Mouse (Mus musculus) embryo, embryonic 9.5 days (tissue): ENCODE measurements around the gene Ahdc1.

Experiments
- DNase-seq: peaks from one replicate; pipeline ENCODE4 v3.0.0-alpha.2; 2017; ENCODE audit errors: extremely low spot score

Ahdc1 gene

DNA sequence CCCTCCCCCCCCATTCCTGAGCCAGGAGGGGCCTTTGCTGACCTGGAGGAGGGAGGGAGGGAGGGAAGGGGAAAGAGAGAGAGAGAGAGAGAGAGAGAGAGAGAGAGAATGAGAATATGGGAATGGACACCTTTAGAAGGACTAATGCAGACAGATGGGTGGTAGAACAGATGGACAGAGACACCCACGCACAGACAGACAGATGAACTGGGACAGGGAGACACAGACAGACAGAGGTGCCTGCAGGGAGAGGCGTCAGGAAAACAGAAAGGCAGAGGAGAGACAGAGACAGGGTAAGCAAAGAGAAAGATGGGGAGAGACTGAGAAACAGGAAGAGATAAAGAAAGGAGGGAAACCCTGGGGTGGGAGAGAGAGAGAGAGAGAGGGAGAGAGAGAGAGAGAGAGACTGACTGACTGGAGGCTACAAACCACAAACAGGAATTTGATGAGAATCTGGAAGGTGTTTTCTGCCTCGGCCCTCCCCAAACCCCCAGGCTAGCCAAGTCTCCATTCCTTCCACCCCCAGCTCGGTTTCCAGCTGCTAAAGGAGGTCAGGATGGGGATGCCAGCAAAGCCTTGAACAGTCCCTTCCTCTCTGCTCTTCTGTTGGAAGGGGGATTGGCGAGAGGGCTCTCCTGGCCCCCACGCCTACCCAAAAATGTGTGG is 6.7 kb downstream of the Ahdc1 start:
- DNase-seq = no peak

DNA sequence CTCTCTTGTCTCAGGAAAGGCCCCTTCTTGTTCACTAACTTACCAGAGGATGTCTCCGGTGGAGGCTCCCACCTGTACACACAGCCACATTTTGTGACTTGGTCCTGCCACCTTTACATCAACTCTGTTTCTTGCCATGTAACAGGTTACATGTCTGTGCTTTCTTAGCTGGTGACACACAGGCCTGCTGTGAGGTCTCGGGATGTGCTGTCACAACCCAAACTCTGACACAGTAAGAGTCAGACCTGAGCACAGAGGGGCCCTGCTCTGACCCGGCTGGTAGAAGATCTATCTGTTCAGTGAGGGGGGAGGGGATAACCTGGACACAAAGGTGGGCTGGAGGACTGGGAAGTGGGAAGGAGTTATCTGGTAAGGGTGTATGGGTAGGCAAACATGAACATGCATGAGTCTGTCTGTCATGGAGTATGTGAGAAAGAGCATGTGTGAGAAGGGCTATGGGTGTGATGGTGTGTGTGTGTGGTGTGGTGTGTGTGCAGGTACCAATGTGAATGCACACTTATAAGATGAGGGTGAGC is 7.3 kb downstream of the Ahdc1 start:
- no peak for DNase-seq

DNA sequence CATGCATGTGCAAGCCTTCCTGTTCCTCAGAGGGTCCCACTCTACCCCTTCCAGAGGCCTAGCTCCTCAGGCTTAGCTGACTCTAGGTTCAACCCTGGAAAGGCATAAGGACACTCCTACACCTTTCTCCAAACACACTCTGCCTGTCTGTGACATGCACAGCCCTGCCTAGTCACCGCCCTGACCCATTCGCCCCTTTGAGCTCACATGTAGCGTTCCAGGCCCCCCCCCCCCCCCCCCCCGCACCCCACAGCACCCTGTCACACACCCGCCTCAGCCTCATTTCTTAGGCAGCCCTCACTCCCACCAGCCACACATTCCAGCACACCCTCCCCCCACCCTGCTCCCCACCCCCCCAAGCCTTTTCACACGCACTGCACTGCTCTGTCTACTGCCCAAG is 9.7 kb downstream of the Ahdc1 start:
- DNase-seq = no peak

DNA sequence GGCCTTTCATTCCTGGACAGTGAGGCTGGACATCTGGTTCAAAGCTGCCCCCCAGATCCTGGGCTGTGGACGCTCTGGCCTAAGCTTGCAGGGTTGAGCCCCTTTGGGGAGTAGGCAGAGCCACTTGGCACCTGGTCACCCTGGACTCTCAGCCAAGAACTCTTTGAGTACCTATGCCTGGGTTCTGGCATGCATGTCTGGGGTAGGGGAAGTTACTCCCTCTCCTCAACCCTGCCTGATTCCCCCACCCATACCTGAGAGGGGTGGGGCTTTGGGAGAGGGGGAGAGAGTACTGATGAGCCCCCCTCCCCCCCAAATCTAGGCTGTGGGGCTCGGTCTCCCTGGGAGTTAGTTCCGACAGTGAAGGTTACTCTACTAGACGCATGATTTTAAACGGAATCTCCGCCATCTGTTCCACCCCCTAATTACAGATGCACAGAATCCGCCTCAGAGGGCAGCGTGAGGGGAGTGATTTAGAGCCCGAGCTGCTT is 10.2 kb downstream of the Ahdc1 start:
- no peak for DNase-seq

DNA sequence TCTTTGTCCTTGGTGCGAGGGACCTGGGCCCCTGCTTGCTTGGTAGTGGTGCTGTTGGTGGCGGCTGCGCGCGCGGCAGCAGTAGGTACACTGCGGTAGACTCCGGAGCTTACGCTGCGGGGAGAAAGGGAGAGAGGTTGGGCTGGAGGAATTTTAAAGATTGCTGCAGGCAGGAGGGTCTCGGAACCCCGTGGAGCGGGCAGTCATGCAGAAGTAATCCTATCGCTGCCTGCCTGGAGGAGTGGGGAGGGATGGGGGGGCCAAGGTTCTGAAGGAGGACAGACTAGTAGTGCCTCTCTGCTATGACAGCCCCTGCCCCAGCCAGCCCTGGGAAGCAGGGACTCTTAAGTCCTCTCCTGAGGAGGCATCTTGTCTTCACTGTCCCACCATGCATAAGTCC is 11.2 kb downstream of the Ahdc1 start:
- DNase-seq = no peak

DNA sequence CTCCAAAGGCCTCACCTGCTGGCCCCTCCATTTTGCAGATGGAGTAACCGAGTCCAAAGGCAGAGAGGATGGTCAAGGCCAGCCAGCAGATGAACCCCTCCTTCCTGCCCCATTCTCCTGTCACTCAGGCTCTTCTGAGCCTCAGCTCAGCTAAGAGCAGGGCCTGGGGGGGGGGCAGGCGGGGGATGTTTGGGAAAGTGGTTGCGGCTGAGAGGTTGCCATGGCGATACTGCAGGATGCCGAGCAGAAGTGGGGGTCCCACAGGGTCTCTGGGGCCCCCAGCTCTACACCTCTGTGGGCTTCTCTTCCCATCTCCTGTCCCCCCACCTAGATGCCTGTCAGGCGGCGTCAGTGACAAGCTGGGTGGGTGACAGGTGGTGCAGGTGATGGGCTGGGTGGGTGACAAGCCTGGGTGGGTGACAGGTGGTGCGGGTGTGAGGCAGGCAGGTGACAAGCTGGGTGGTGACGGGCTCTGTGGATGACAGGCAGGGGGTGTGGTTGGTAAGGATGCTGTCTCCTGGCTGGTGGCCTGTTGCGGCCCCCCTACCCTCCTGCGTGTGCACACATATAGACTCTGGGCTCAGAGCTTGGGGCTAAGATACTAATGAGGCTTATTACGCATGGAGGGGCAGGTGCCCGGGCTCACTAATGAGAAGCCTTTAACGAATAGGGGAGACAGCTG is 12.0 kb downstream of the Ahdc1 start:
- no peak for DNase-seq

DNA sequence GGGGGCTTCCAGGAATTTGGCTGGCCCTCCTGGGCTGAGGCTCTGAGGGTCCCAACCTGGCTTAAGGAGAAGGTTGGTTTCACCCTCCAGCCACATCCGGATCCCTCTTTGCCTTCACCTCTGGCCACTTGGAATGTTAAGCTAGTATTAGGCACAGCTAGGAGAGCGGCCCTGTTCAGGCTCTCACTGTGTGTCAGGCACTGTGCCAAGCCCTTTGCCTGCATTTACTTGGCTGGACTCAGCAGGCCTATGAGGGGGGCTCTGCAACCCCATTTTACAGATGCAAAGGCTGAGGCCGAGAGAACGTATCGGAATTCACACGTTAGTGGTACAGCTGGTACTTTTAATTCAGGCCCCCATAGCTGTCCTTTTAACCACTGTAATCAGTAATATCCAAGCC is 12.6 kb downstream of the Ahdc1 start:
- no peak for DNase-seq

DNA sequence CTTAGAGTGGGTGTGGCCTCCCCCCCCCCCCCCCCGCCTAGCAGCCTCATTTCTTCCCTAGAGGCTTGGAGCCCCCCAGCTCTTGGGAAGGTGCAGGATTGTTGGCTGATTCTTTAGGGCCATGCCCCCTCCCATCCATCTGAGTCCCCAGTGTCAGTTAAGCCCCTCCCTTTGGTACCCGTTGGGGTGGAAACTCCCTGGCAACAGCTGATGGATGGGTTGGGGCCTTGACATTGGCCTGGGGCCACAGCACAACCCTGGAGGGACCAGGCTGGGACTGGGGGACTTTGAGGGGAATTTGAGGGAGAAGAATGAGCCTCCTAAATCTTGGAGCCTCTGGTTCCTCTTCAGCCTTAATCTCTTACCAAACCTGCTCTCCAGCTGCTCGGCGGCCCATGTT is 13.3 kb downstream of the Ahdc1 start:
- no peak for DNase-seq

DNA sequence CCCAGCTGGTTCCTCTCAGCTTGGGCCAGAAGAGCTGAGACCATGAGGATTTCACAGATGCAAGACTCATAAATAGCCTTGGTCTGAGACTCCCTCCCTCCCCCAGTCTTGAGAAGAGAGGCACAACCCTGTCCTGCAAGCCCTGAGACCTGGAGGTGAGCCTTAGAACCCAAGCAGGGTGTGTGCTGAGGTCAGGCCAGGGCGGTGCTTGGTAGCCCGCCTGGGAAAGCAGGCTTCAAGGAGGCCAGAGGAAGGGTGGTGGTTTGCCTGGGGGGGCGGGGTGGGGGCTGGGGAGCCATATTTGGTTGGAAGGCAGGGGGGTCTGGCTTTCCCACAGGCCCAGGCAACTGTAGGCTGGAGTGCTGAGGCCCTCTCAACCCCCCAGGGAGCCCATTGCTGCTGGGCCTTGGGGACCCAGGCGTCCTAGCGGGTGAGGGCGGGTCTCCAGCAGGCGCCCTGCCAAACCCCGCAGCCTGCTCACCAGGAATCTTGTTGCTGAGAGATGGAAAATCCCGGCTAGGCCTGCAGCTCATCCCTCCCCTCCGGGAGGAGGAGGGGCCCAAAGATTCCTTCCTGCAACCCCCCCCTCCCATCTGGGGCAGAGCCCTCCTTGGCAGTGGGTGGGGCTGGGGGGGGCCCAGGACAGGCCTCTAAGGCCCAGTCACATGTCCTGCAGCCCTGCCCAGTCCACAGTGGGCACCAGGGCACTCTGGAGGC is 14.1 kb downstream of the Ahdc1 start:
- no peak for DNase-seq

DNA sequence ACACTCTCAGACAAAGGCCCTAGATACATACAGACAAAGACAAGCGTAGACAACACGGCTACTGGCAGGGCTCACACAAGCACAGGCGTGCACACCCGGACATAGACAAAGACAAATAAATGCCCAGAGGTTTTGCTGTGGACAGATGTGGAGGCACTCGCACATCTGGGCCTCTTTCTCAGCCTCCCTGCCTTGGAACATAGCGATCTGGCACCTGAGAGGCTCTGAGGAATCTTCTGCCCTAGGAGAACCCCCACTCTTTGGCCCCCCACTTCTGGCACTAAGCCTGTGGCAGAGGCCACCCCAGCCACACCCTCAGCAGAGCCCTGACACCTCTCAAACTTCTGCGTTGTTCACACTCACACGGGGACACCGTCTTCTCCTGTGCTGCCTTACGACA is 15.2 kb downstream of the Ahdc1 start:
- DNase-seq = no peak

DNA sequence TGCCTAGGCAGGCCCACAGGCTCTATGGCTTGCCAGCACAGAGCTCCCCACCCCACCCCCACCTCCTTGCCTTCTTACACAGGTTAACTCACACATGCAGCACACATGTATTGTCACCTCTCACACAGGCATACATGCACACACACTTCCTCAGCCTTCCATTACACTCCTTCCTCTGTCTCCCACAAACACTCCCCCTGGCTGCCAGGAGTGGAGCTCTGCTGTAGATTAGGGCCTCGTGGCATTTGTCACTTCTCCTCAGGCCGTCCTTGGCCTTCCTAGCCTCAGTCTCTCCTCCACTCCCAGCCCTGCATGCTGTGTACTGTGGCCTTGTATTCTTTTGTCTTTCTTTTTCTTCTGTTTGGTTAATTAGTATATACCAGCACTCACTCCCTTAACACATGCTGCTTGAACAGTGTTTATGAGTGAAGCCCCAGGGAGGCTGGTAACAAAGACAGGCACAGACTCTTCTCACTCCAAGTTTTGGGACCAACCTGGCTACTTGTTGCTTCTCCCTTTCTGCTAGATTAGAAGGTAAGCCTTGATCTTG is 15.8 kb downstream of the Ahdc1 start:
- no peak for DNase-seq

DNA sequence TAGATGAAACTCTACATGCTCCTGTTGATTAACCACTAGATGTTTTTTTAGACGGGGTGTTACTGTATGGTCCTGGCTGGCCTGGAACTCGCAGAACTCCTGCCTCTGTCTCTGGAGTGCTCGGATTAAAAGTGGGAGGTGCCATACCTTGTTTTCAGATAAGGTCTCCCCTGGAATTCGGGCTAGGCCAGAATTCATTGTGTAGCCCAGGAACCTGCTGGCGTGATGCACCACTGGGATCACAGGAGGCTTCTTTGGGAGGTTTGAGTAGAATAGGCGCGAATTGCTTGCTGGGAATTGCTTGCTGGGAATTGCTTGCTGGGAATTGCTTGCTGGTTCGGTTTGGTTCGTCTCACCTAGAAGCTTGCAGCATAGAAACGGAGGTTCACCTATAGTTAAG is 16.7 kb downstream of the Ahdc1 start:
- no peak for DNase-seq

DNA sequence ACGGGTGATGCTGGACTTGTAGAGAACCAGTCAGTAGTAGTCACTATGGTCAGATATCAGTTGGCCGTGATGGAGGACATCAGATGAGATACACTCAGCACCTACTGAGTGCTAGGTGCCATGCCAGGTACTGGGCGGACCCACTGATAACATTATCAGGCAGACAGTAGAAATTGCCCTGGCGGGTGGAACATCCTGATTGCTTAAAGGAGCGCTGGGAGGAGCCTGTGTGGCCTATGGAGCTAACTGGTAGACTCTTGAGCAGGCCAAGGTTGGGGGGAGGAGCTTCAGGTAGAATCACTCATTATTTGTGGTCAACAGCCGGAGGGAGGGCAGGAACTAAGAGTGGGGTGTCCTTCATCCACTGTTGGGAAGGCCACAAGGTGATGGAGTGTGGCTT is 17.1 kb downstream of the Ahdc1 start:
- no peak for DNase-seq

DNA sequence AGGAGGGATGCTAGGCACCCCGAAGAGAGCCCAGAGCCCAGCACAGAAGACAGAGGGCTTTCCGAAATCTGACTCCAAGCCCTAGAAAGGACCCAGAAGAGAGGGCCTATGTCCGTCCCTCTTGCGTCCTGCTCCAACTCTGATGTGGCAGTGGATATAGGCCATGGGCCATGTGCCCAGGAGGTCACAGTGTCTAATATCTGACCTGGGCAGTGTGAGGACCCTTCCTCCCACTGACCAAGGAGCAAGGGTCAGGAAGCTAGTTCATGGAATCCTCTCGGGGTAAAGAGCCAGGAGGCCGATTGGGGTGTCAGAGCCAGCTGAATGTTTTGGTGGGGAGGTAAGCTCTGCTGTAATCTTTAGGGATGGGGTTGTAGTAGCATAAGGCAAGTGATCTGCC is 17.8 kb downstream of the Ahdc1 start:
- no peak for DNase-seq

DNA sequence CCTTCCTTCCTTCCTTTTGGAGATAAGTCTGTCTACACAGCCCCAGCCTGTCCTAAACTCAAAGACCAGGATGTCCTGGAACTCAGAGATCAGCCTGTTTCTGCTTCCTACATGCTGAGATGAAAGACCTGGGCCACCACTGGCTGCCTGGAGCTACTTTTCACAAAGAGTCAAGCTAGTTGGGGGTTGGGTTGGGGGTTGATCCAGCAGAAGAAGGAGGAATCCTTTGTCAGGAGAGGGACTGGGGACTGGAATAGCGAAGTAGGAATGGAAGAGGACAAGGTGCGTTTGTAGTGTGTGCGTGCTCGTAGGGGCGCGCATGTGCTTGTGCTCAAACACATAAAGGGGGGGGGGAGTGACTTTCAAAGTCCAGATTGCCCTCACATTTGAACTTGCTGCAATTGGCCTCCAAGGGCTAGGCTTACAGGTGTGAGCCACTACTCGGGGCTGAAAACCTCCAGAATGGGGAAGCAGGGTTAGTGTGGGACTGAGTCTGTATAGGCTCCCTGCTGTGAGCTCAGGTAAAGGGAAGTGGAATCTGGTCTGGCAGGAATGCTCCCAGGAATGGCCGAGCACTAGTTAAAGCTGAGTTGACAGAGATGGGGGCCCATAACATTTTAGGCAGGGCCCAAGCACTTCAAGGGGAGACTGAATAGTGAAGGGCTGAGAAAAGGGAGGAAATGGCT is 21.5 kb downstream of the Ahdc1 start:
- DNase-seq = no peak

DNA sequence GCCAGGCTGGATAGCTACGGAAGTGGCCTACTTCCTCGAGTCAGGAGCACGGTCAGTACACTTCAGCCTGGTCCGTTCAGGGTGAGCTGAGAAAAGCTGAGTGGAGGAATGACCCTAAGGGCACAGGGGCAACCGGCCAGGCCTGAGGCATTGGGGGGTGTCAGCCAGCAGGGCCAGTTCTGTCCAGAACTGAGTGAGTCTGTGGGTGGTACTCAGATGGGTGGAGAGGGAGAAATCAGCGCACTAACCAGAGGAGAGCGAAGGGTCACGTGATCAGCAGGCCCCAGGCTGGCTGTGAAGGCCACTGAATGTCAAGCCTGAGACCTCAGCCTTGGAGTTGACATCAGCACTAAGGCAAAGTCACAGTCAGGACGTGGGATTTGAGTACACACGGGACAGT is 23.4 kb downstream of the Ahdc1 start:
- DNase-seq = no peak

DNA sequence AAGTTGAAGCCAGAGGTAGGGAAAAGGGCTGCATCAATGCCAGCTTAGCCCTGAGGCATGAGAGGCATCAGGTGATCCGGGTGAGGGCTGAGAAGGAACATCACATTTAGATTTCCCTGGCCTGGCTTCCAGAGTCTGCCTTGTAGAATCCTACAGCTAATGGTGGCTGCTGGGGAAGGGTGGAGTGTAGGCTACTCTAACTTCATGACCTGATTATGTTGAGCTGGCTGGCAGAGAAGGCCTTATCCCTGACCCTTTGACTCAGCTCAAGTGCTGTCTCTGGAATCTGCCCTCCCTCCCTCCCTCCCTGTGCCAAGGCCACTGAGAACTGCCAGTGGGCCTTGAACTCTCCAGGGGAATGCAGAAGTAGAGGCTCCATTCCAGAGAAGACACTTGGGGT is 24.4 kb downstream of the Ahdc1 start:
- DNase-seq = no peak

DNA sequence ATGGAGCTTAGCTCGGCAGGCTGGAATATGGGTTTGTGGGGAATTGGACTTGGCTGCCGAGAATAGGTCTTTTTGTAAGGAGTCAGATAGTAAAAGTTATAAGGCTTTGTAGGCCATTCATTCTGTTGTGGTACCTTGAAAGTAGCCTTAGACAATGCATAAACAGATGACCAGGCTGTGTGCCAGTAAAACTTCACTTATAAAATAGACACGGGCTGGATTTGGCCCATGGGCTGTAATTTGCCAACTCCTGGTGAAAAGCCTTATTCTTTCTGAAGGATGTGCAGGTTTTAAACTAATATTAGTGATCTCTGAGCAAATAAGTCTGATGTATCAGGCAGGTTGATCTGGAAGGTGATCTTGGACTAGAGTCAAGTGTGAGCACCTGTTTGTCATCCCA is 24.9 kb downstream of the Ahdc1 start:
- no peak for DNase-seq

DNA sequence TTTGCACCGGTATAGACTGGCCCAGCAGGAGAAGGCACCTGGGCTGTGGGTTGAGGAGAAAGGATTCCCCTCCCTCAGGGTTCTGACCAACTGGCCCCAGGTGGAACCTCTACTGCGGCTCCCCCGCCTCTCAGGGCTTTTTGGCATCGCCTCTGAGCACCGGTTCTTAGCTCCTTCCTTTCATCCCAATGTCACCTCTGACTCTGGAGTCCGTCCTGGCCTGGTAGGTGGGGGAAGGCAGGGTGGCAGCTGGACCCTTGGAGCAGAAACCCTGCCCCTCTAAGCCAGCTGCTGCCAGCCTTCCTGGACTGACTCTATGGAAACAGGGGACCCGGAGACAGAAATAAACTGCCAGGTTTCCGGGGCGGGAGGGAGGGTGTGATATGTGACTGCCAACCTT is 26.2 kb downstream of the Ahdc1 start:
- DNase-seq = no peak

DNA sequence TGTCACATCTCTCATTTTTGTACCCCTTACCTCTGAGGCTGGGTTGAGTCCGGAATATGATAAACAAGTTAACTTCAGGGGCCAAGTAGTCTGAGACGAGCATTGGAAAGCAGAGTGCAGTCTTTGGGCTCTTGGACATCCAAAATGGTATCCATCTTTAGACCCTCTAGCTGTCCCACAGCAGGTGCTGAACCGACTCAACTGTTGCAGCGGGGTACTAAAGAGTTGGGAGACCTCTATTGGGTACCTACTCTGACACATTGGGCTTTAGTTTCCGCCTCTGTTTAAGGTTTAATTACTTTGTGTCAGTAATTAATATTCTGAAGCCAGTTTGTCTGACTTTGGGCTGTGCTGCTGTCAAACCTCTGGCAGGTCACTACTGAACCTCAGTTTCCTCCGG is 26.7 kb downstream of the Ahdc1 start:
- DNase-seq = no peak

DNA sequence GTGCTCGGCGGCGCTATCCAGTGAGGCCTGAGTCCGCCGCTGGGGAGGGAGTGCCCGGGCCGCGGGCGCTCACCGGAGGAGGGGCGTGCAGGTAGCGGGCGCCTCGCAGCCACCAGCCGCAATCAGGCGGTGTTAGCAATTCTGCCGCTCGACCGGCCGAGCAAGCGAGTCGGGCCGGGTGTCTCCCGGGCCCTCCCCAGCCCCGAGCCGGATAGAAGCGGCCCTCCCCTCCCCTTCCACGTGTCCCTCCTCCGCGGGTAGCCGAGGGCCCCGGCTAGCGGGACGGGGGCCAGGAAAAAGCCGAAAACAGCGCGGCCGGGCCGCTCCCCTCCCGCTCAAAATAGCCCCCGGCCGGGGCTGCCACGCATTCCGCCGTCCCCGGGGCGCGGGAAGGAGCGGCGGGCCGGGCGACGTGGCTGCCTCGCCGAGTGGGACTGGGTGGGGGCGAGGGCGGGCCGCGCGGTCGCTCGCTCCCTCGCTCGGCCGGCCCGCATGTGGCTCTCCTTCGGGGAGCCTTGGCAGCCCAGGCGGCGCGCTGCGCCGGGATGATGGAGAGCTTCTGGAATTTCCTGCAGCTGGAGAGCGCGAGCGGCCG is 27.6 kb downstream of the Ahdc1 start:
- DNase-seq = peak; percentile 66
